Mouse (Mus musculus) forebrain, embryonic 11.5 days (tissue): ENCODE data around the gene Ago1. TPM values are rescaled to one million over a fixed set of nuclear protein-coding genes. Genes with fewer than 3 reads are reported as not detected.

Experiments
- ATAC-seq: fragments of 200-750 bp; cut with Nextera tagmentation; replicated peaks from 2 replicates; pipeline ENCODE4 v1.8.0; 2017; ENCODE audit warnings: moderate TSS enrichment; ENCODE audit not compliant: low FRiP score
- DNase-seq: peaks from one replicate; pipeline ENCODE4 v3.0.0-alpha.2; 2017; ENCODE audit warnings: low spot score
- H3K27ac ChIP-seq: fragments of 300-500 bp; sonication (generic); 2 replicates; pipeline ENCODE4 v1.5.1; 2014; ENCODE audit warnings: low read depth, low read length
- H3K27me3 ChIP-seq: fragments of 300-500 bp; sonication (generic); 2 replicates; pipeline ENCODE4 v1.6.1; 2014; ENCODE audit warnings: mild to moderate bottlenecking, low read length, mixed read lengths; ENCODE audit not compliant: control insufficient read depth, insufficient read depth
- H3K36me3 ChIP-seq: fragments of 300-500 bp; sonication (generic); 2 replicates; pipeline ENCODE4 v1.6.1; 2014; ENCODE audit warnings: mild to moderate bottlenecking, low read length, moderate library complexity, mixed read lengths; ENCODE audit not compliant: control insufficient read depth, insufficient read depth
- H3K4me1 ChIP-seq: fragments of 300-500 bp; sonication (generic); replicated peaks from 2 replicates; pipeline ENCODE4 v1.6.1; 2014; ENCODE audit warnings: low read length, mixed read lengths; ENCODE audit not compliant: control insufficient read depth, insufficient read depth
- H3K4me2 ChIP-seq: fragments of 300-500 bp; sonication (generic); 2 replicates; pipeline ENCODE4 v1.6.1; 2014; ENCODE audit warnings: low read depth, mild to moderate bottlenecking, low read length, moderate library complexity, mixed read lengths; ENCODE audit not compliant: severe bottlenecking
- H3K4me3 ChIP-seq: fragments of 300-500 bp; sonication (generic); 2 replicates; pipeline ENCODE4 v1.5.1; 2014; ENCODE audit warnings: low read depth, low read length
- H3K9ac ChIP-seq: fragments of 300-500 bp; sonication (generic); 2 replicates; pipeline ENCODE4 v1.6.1; 2014; ENCODE audit warnings: low read length
- H3K9me3 ChIP-seq: fragments of 300-500 bp; sonication (generic); 2 replicates; pipeline ENCODE4 v1.6.1; 2016; ENCODE audit warnings: low read length, mixed read lengths; ENCODE audit not compliant: control insufficient read depth
- WGBS: fragments of 180-500 bp; shearing (Covaris S2); extraction: QIAGEN DNeasy Blood & Tissue Kit; methylation state at CpG from one replicate; pipeline ENCODE4 v1.1.7; 2014; 5-methylcytosine and 5-hydroxymethylcytosine counted together
- polyA plus RNA-seq: library from polyadenylated mRNA; unstranded; fragments of >200 nt; fragmentation: Nextera tagmentation; extraction: Ambion mirVana; gene quantifications from 2 replicates; pipeline ENCODE4 v1.2.1, GENCODE M21; 2014

The Ago1 gene
- polyA plus RNA-seq, 1 experiment from 2014 or later, result 23.2 TPM

DNA sequence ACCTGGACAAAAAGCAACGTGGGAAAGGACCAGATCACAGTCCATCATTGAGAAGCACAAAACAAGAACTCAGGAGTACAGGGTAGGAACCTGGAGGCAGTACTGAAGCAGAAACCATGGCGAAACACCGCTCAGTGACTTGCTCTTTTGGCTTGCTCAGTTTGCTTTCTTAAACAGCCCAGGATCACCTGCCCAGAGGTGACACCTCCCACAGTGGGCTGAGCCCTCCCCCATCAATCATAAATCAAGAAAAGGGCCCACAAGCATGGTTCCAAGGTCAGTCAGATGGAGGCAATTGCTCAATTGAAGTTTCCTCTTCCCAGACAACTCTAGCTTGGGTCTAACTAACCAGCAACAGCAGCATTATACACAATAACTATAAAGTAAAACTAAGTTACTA, 15.5 kb upstream of the Ago1 start:
- Histone ChIP-seq H3K27ac (no peak overlapping the region), H3K9ac (no peak overlapping the region), H3K27me3 (no peaks in the 10 kb centered on the region), H3K4me3 (no peak overlapping the region), H3K4me1 (no peaks in the 10 kb centered on the region), H3K4me2 (no peak overlapping the region), H3K36me3 (no peaks in the 10 kb centered on the region), H3K9me3 (no peaks in the 10 kb centered on the region)
- WGBS, result 85% methylated on average over 3 of the region's 3 CpGs
- DNase-seq (no peak), ATAC-seq (no peak)

DNA sequence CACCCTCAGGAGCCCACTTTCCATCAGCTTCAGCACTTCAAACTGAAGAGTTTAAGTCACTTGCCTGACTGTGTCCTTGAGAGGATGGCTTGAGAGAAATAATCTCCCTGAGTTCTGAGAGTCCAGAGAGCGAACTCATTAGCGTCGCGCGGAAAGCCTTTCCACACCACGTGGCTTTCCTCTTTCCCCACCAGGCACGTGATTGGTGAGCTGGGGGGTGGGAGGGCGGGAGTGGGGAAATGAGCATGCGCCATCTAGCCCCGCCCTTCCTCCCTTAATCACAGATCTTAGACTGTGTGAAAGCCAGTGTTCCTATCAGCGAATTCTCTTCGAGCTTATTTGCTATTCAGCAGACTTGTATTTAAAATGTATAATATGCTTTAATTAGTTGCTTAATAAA, 14.6 kb upstream of the Ago1 start:
- no peaks in the 10 kb centered on the region for H3K27me3 ChIP-seq
- H3K9ac ChIP-seq, result no peak overlapping the region
- no peak overlapping the region for H3K4me3 ChIP-seq
- H3K36me3 ChIP-seq, result no peaks in the 10 kb centered on the region
- ATAC-seq, result no peak
- DNase-seq, result no peak
- H3K4me2 ChIP-seq, result no peak overlapping the region
- H3K27ac ChIP-seq, result no peak overlapping the region
- H3K4me1 ChIP-seq, result no peaks in the 10 kb centered on the region
- WGBS, result 80% methylated on average over 12 of the region's 12 CpGs
- H3K9me3 ChIP-seq, result no peaks in the 10 kb centered on the region

DNA sequence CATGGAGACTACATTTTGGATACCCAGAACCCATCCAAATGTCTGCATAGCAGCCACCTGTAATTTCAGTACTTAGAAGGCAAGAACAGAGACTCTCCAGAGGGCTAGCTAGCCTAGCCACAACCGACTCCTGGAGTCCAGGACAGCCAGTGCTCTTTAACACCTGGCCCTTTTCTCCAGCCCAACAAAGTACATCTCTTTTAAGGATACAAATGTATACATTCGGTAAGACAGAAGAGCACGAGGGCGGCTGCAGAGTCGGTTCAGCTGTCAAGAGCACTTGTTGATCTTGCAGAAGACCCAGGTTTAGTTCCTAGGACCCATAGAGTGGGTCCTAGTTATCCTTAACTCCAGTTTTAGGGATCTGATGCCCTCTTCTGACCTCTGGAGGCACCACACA, 13.1 kb upstream of the Ago1 start:
- H3K4me2 ChIP-seq, result no peak overlapping the region
- DNase-seq (no peak), ATAC-seq (no peak)
- H3K9me3 ChIP-seq, result no peaks in the 10 kb centered on the region
- no peak overlapping the region for H3K4me3 ChIP-seq
- H3K36me3 ChIP-seq, result no peaks in the 10 kb centered on the region
- H3K4me1 ChIP-seq, result no peaks in the 10 kb centered on the region
- H3K27ac ChIP-seq, result no peak overlapping the region
- no peaks in the 10 kb centered on the region for H3K27me3 ChIP-seq
- 92% methylated on average over 5 of the region's 5 CpGs for WGBS
- H3K9ac ChIP-seq, result no peak overlapping the region

DNA sequence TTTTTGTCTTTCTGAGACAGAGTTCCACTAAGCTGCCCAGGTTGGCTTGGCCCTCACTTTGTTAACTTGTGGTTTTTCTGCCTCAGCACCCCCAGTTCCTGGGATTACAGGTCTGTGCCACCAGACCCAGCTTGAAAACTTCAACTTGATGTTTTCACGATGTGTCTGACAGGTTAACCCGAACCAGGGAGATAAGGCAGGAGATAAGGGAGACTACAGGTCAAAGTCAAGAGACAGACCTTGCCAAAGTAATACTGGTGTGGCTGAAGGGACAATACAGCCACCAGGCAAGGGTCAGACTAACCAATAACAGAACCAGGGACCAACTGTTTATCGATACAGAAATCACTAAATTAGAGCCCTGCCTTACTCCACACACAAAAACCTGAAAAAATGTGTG, 11.9 kb upstream of the Ago1 start:
- no peaks in the 10 kb centered on the region for H3K9me3 ChIP-seq
- no peaks in the 10 kb centered on the region for H3K36me3 ChIP-seq
- no peak for DNase-seq
- WGBS, result 86% methylated on average over 3 of the region's 3 CpGs
- no peak overlapping the region for H3K27ac ChIP-seq
- H3K4me3 ChIP-seq, result no peak overlapping the region
- no peak for ATAC-seq
- no peaks in the 10 kb centered on the region for H3K4me1 ChIP-seq
- H3K9ac ChIP-seq, result no peak overlapping the region
- H3K4me2 ChIP-seq, result no peak overlapping the region
- H3K27me3 ChIP-seq, result no peaks in the 10 kb centered on the region

DNA sequence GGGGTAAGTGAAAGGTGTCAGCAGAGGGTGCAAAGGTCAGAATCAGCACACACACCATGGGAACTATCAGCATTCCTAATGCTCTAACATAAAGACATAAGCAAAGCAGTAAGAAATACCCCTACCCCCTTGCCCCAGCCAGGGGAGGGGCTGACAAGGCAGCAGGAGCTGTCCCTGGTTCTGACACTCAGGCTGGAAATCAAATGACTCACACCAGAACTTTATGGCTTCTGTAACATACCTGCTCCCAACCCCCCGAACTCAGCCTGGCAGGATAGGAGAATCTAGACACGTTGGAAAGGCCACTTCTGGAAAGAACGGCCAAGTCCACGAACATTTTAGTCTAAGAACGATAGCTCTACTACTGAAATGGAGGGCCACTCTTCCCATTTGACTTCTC, 4.6 kb upstream of the Ago1 start:
- Histone ChIP-seq H3K27ac (no peak overlapping the region), H3K9me3 (no peaks in the 10 kb centered on the region), H3K9ac (no peak overlapping the region), H3K27me3 (no peaks in the 10 kb centered on the region), H3K4me1 (0 out of 2 replicates have a peak, but pooled peaks cover 2% of the 10 kb centered on the region), H3K4me3 (no peak overlapping the region), H3K4me2 (no peak overlapping the region), H3K36me3 (no peaks in the 10 kb centered on the region)
- WGBS, result 52% methylated on average over 5 of the region's 5 CpGs
- ATAC-seq (no peak), DNase-seq (no peak)

DNA sequence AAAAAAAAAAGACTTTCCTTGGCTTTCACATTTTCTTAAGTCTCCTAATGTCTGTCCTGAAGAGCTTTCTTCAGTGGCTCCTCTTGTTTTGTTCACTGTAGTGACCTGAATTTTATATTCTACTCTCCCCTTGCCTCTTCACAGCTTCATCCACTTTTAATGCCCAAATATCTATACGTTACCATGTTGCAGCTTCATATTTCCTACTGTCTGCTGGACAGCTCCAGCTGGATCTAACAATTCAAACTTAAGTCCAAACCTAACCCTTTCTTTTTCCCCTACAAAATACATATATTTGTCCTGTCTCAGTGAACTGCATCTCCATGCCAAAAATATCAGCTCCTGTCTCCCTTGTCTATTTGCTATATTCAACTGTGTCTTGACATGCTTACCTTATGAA, 951 bp upstream of the Ago1 start:
- 57% methylated on average over 1 of the region's 1 CpGs for WGBS
- ATAC-seq (no peak), DNase-seq (no peak)
- Histone ChIP-seq H3K27ac (no peak overlapping the region), H3K9ac (no peak overlapping the region; the same call in 1 of the 2 replicates), H3K4me3 (no peak overlapping the region; the same call in 1 of the 2 replicates), H3K9me3 (no peaks in the 10 kb centered on the region), H3K36me3 (no peaks in the 10 kb centered on the region), H3K4me1 (peaks cover 18% of the 10 kb centered on the region), H3K4me2 (no peak overlapping the region), H3K27me3 (no peaks in the 10 kb centered on the region)

DNA sequence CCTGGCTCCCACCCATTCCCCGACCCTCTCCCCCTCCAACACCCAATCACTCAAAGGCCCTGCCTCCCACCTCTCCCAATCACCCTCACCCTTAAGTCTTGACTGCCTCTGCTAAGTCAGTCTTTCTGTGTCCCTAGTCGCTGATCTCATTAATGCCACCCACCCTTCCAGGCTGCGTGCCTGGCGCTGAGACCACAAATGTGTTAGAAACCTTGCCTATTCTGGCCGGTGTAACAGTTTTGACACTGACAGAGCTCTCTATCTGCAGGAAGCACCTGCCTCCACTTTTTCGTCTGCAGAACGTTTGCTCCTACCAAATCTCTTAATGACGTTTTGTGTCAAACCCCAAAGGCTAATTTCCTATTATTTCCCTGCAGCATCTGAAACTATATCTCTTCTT, 542 bp upstream of the Ago1 start:
- Histone ChIP-seq H3K9ac (peak overlapping the region; percentile 97), H3K4me2 (peak overlapping the region; percentile 80), H3K27me3 (no peaks in the 10 kb centered on the region), H3K27ac (peak overlapping the region; percentile 97; the same call in 1 of the 2 replicates), H3K4me3 (peak overlapping the region; percentile 93), H3K4me1 (peaks cover 21% of the 10 kb centered on the region), H3K36me3 (no peaks in the 10 kb centered on the region; the same call in 1 of the 2 replicates), H3K9me3 (no peaks in the 10 kb centered on the region)
- ATAC-seq, result no peak
- no peak for DNase-seq
- 8% methylated on average over 8 of the region's 8 CpGs for WGBS

DNA sequence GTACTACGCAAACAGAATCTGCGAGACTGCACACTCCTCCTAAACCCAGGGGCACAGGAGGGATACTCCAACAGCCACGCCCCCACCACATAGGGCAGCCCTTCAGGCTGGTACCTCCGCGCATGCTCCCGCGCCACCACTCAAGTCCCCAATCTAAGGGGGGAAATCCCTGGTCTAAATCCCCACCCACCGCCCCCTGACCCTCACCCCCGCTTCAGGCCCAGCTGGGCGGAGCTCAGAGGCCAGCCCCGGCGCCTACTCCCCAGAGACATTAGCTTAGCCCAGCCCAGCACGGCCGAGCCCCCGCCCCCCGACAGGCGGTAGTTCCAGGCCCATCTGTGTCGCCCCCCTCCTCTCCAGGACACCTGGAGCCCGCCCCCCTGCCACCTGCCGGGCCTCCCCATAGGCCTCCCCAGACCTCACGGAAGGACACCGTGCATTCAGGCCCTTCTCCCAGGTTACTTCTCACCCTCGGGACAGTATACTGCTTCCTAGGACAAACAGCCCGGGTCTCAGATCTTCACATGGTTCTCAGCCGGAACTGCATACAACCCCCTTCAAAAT, 580 bp downstream of the Ago1 start:
- DNase-seq, result peak; percentile 93
- H3K27me3 ChIP-seq, result no peaks in the 10 kb centered on the region
- WGBS, result under 1% methylated on average over 25 of the region's 25 CpGs
- H3K4me3 ChIP-seq, result peak overlapping the region; percentile 93
- peak overlapping the region; percentile 97 for H3K9ac ChIP-seq
- ATAC-seq, result peak; percentile 75
- H3K9me3 ChIP-seq, result no peaks in the 10 kb centered on the region
- no peaks in the 10 kb centered on the region; the same call in 1 of the 2 replicates for H3K36me3 ChIP-seq
- H3K4me1 ChIP-seq, result peaks cover 27% of the 10 kb centered on the region
- H3K4me2 ChIP-seq, result peak overlapping the region; percentile 80
- H3K27ac ChIP-seq, result peak overlapping the region; percentile 97

DNA sequence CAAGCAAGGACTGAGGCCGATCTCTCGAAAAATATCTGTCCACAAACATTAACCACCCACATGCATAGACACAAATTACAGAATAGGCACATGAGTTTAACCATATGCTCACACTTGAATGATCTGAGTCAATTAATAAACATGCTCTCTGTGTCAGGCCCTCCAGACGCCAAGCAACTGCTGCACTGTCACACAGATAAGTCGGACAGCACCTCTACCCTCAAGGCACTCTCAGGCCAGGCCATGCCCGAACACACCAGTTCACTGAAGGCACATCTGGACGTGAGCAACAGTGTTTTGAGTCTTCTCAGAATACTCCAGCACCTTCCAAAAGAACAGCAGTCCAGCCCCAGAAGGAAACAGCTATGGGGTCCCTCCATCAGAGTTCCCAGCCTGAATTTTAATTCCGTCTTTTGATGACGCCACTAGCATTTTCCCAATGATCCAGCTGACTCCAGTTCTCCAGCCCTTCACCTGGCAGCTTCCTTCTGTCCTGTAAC, 2.1 kb downstream of the Ago1 start:
- DNase-seq, result no peak
- Histone ChIP-seq H3K9me3 (no peaks in the 10 kb centered on the region), H3K4me1 (peaks cover 27% of the 10 kb centered on the region), H3K36me3 (no peaks in the 10 kb centered on the region; the same call in 1 of the 2 replicates), H3K9ac (peak overlapping the region; percentile 64), H3K4me2 (peak overlapping the region; percentile 80), H3K4me3 (peak overlapping the region; percentile 93), H3K27me3 (no peaks in the 10 kb centered on the region), H3K27ac (peak overlapping the region; percentile 97)
- WGBS, result 9% methylated on average over 8 of the region's 8 CpGs
- ATAC-seq, result no peak
